Mouse (Mus musculus) ES-E14 (cell line): Measurements from ENCODE around the gene Gnb2. TPM values are rescaled to one million over a fixed set of nuclear protein-coding genes. Genes with fewer than 3 reads are reported as not detected.
A peak's percentile ranks its signal among the peaks of the same experiment; 100 is the strongest.

Experiments used
- DNase-seq: peaks from one replicate; pipeline ENCODE4 v3.0.0-alpha.2; 2013; ENCODE audit warnings: low read depth, low spot score
- H3K27ac ChIP-seq: 2 replicates; pipeline ENCODE4 v1.5.1; 2012; ENCODE audit warnings: low read depth, mild to moderate bottlenecking, low read length, moderate library complexity, mixed read lengths; ENCODE audit not compliant: poor library complexity, insufficient read depth, severe bottlenecking
- H3K36me3 ChIP-seq: 2 replicates; pipeline ENCODE4 v1.6.1; 2012; ENCODE audit warnings: mild to moderate bottlenecking, low read length, moderate library complexity, mixed read lengths; ENCODE audit not compliant: control insufficient read depth, poor library complexity, insufficient read depth, severe bottlenecking
- H3K4me1 ChIP-seq, 2 experiments: fragments of 150-350 bp in 1 of 2; sonication (generic) in 1 of 2; 2 replicates each; pipeline ENCODE4 v1.6.1; 2012; ENCODE audit warnings: low read length in 2 of 2, mild to moderate bottlenecking in 1 of 2, mixed read lengths in 1 of 2; ENCODE audit not compliant: control insufficient read depth in 2 of 2, insufficient read depth in 2 of 2, poor library complexity in 1 of 2
- H3K4me3 ChIP-seq, 2 experiments: fragments of 150-350 bp in 1 of 2; sonication (generic) in 1 of 2; 2 replicates each; pipeline ENCODE4 v1.5.1; 2012; ENCODE audit warnings: low read length in 2 of 2, low read depth in 1 of 2, mild to moderate bottlenecking in 1 of 2, mixed read lengths in 1 of 2; ENCODE audit not compliant: insufficient read depth in 1 of 2, poor library complexity in 1 of 2, severe bottlenecking in 1 of 2
- H3K9ac ChIP-seq: 2 replicates; pipeline ENCODE4 v1.6.1; 2012; ENCODE audit warnings: low read depth, mild to moderate bottlenecking, low read length, mixed read lengths; ENCODE audit not compliant: poor library complexity, insufficient read depth, severe bottlenecking
- H3K9me3 ChIP-seq: fragments of 150-350 bp; sonication (generic); 2 replicates; pipeline ENCODE4 v1.6.1; 2012; ENCODE audit warnings: low read depth, mild to moderate bottlenecking, low read length; ENCODE audit not compliant: control insufficient read depth, insufficient read depth
- CHD2 ChIP-seq: IDR thresholded peaks from 2 replicates; pipeline ENCODE4 v1.6.1; 2014; ENCODE audit warnings: mild to moderate bottlenecking, low read depth, low read length, inconsistent platforms
- HCFC1 ChIP-seq: IDR thresholded peaks from 2 replicates; pipeline ENCODE4 v1.6.1; 2012; ENCODE audit warnings: low read length, inconsistent platforms, borderline replicate concordance; ENCODE audit not compliant: insufficient read depth
- MAFK ChIP-seq: IDR thresholded peaks from 2 replicates; pipeline ENCODE4 v1.6.1; 2014; ENCODE audit warnings: mild to moderate bottlenecking, low read depth, low read length, inconsistent platforms; ENCODE audit not compliant: insufficient read depth
- ZC3H11A ChIP-seq: IDR thresholded peaks from 2 replicates; pipeline ENCODE4 v1.6.1; 2012; ENCODE audit warnings: low read depth, mild to moderate bottlenecking, inconsistent platforms, low read length, borderline replicate concordance
- ZNF384 ChIP-seq: IDR thresholded peaks from 2 replicates; pipeline ENCODE4 v1.6.1; 2012; ENCODE audit warnings: low read depth, low read length, inconsistent platforms
- in situ Hi-C, 2 experiments: fragments of 600-800 bp; cut with MboI; formaldehyde crosslinking; loops; one replicate each; pipeline ENCODE4 v1.15.1; 2025; ENCODE audit warnings: low sequenced_read_pairs in 2 of 2, inconsistent platforms in 1 of 2; ENCODE audit not compliant: unreplicated experiment in 2 of 2
- total RNA-seq: library from RNA; depleted of rRNA; stranded (reverse); fragments of 300-350 nt; gene quantifications from 2 replicates; pipeline ENCODE4 v1.2.3, GENCODE M21; 2012

Gene Gnb2
- total RNA-seq, 1 experiment = 297 TPM

DNA sequence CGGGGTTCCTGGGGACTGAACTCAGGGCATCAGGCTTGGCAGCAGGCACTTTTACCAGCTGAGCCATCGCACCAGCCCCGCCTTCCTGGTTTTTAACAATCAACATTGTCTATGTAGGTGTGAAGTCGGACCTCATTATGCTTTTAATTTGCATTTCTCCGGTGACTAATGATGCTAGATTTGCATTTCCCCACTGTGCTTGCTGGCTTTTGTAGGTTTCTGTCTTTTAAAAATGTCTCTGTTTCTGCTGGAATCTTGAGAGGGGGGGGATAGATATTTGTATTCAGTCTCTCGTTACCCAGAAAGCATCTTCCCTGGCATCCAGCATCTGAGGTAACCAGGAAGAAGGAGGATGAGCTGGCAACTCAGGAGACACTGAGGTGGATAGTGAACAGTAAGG lies 28.2 kb upstream of the Gnb2 start:
- no peak for DNase-seq
- no peaks in the 10 kb centered on the region for H3K36me3 ChIP-seq
- peaks cover 2 to 5% of the 10 kb centered on the region in 2 experiments; a peak in 1 of 4 replicates for H3K4me1 ChIP-seq
- TF ChIP-seq ZNF384 (no peak), HCFC1 (no peak), MAFK (no peak), CHD2 (no peak), ZC3H11A (no peak)
- H3K9me3 ChIP-seq = no peaks in the 10 kb centered on the region
- H3K4me3 ChIP-seq = no peak overlapping the region
- no peak overlapping the region for H3K9ac ChIP-seq
- in situ Hi-C loops = no loop called here
- no peak overlapping the region for H3K27ac ChIP-seq

DNA sequence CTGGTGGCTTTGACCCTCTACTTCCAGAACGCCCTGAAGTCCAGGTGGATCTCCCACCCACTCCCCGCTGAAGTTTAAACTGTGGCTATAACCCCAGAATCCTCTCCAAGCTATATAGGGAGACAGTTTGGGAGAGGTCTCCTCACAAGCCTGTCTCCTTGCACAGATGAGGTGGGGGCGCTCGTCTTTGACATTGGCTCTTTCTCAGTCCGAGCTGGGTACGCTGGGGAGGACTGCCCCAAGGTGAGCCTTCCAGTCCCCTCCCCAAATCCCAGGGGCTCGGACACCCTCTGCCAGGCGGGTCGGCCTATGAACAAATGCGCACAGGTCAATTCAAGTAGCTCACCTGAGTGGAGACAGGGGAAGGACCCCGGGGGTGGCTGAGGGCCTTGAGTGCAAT lies 20.6 kb upstream of the Gnb2 start:
- Histone ChIP-seq H3K4me3 (peak overlapping the region in 1 of 2 experiments; percentile 29; a peak in 1 of 4 replicates), H3K9me3 (no peaks in the 10 kb centered on the region), H3K36me3 (no peaks in the 10 kb centered on the region), H3K27ac (no peak overlapping the region), H3K4me1 (0 out of 4 replicates have a peak, but pooled peaks cover 0 to 2% of the 10 kb centered on the region in 2 experiments), H3K9ac (no peak overlapping the region)
- no peak for DNase-seq
- in situ Hi-C loops = no loop called here
- TF ChIP-seq ZNF384 = no peak
- no peak for TF ChIP-seq MAFK
- no peak for TF ChIP-seq HCFC1

DNA sequence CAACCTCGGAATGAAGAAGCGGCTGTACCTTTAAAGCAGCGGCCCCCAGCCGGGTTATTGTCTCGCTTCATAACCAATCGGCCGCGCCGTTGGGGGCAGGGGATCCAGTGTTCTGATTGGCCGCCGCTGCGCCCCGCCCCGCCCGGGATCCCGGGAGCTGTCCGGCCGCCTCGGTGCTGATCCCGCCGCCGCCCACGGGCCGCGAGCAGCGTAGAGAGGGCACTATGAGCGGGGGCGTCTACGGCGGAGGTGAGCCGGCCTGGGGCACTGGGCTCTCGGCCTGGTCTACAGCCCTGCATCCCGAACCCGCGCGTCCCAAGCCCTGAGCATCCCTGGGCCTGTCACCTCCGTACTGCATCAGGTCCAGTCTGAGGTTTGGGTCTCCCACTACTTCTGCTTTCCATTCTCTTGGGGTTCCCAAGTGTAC lies 20.1 kb upstream of the Gnb2 start, which contains the start of gene Actl6b:
Gene Actl6b, plus strand, starts transcription at position 107 of the 427 bp plus-strand sequence.
- Histone ChIP-seq H3K9me3 (no peaks in the 10 kb centered on the region), H3K4me3 (peak within 1 kb of the TSS; percentile 14 to 49; a peak in 2 of 4 replicates), H3K9ac (no peak within 1 kb of the TSS), H3K4me1 (0 out of 4 replicates have a peak, but pooled peaks cover 0 to 2% of the 10 kb centered on the region in 2 experiments), H3K27ac (no peak within 1 kb of the TSS), H3K36me3 (no peaks in the 10 kb centered on the region)
- no peak for TF ChIP-seq MAFK
- TF ChIP-seq HCFC1 = no peak
- TF ChIP-seq CHD2 = no peak
- TF ChIP-seq ZC3H11A = no peak
- no peak for TF ChIP-seq ZNF384
- peak; percentile 84 for DNase-seq
- in situ Hi-C loops = no loop called here

DNA sequence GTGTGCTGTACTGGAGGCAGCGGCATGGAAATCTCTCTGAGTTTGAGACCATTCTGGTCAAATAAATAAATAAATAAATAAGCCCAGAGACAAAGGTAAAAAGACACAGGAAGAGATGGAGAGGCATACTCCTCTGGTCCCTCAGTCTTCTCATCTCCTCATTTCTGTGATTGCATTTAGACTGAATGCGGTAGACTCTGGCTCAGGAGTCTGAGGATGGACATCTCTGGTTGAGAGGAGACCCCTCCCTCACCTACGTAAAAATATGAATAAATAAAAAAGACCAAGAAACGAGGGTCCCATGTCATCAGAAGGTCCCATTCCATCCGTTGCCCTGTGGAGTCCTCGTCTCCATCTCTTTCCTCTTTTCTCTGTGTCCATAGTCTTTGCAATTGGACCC lies 19.7 kb upstream of the Gnb2 start:
- Histone ChIP-seq H3K27ac (no peak overlapping the region), H3K9me3 (no peaks in the 10 kb centered on the region), H3K4me1 (0 out of 4 replicates have a peak, but pooled peaks cover 0 to 2% of the 10 kb centered on the region in 2 experiments), H3K36me3 (no peaks in the 10 kb centered on the region), H3K4me3 (peak overlapping the region in 1 of 2 experiments; percentile 49; a peak in 2 of 4 replicates), H3K9ac (no peak overlapping the region)
- in situ Hi-C loops = no loop called here
- DNase-seq = no peak
- TF ChIP-seq ZC3H11A = no peak
- no peak for TF ChIP-seq HCFC1
- no peak for TF ChIP-seq CHD2
- TF ChIP-seq ZNF384 = no peak
- no peak for TF ChIP-seq MAFK

DNA sequence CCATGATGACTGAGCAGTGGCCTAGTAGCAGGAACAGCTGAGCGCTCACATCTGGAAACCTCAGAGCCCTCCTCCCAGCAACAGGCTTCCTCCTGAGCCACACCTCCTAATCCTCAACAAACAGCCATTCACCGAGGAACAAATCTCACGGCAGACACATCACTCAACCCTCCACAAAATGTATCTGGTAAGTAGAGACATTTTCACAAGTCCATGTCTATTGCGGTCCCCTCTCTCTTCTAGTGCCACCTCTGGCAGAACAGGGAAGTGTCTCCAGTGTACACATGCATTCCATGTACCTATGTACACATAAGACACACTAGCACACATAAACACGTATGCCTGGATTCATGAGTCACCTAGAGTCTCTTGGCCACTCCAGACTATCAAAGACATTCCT lies 17.8 kb upstream of the Gnb2 start:
- H3K27ac ChIP-seq = no peak overlapping the region
- no peak for DNase-seq
- in situ Hi-C loops = no loop called here

More for the DNA sequence above, 17.8 kb upstream of the Gnb2 start:
- no peak overlapping the region for H3K4me3 ChIP-seq
- H3K36me3 ChIP-seq = no peaks in the 10 kb centered on the region
- no peak for TF ChIP-seq ZC3H11A
- TF ChIP-seq MAFK = no peak
- TF ChIP-seq CHD2 = no peak
- no peak for TF ChIP-seq ZNF384
- TF ChIP-seq HCFC1 = no peak
- H3K4me1 ChIP-seq = 0 out of 4 replicates have a peak, but pooled peaks cover 0 to 2% of the 10 kb centered on the region in 2 experiments
- H3K9ac ChIP-seq = no peak overlapping the region
- no peaks in the 10 kb centered on the region for H3K9me3 ChIP-seq
